Mouse (Mus musculus): ENCODE results near the gene Kcnab1.

- TF ChIP-seq CTCF (IDR thresholded peaks at IDR 0.05; ENCODE audit: control insufficient read depth, insufficient read depth, insufficient read length) (no peak), MAX (IDR thresholded peaks at IDR 0.05) (no peak), MYOG (IDR thresholded peaks at IDR 0.05; ENCODE audit: control insufficient read depth, extremely low read depth, insufficient read length) (no peak), USF1 (IDR thresholded peaks at IDR 0.05; ENCODE audit: low read depth) (no peak), MYOD1 (IDR thresholded peaks at IDR 0.05; ENCODE audit: control insufficient read depth, insufficient read length, low read depth) (no peak)
These were observed 164.1 kb downstream of the Kcnab1 start for GRCm38 (mm10) chr3:65273317-65273716.

Measured in C2C12 (cell line).